Mouse (Mus musculus) bone marrow, adult 2 months (tissue): ENCODE results near the gene Gmds. TPM values are rescaled to one million over a fixed set of nuclear protein-coding genes. Genes with fewer than 3 reads are reported as not detected.

Experiments used
- H3K27ac ChIP-seq: fragments of 200-500 bp; 2 replicates; pipeline ENCODE4 v1.5.1; 2012; ENCODE audit warnings: low read depth, mild to moderate bottlenecking, control low read depth, inconsistent platforms, low read length; ENCODE audit not compliant: control insufficient read depth, poor library complexity, insufficient read depth
- H3K4me1 ChIP-seq: fragments of 200-500 bp; 2 replicates; pipeline ENCODE4 v1.6.1; 2011; ENCODE audit warnings: low read length; ENCODE audit not compliant: control insufficient read depth, insufficient read depth
- H3K4me3 ChIP-seq: fragments of 200-500 bp; replicated peaks from 2 replicates; pipeline ENCODE3; 2011; ENCODE audit warnings: mild to moderate bottlenecking, low read depth, low read length, control low read depth; ENCODE audit not compliant: control insufficient read depth
- CTCF ChIP-seq: fragments of 200-500 bp; IDR thresholded peaks from 2 replicates; pipeline ENCODE4 v1.5.1; 2011; ENCODE audit warnings: low read length, control low read depth; ENCODE audit not compliant: control insufficient read depth, insufficient read depth
- POLR2A ChIP-seq: fragments of 200-500 bp; IDR thresholded peaks from 2 replicates; pipeline ENCODE4 v1.6.1; 2011; ENCODE audit warnings: low read depth, mild to moderate bottlenecking, control low read depth, low read length, borderline replicate concordance; ENCODE audit not compliant: control insufficient read depth
- WGBS: fragments of 180-500 bp; shearing (Covaris S2); methylation state at CpG from one replicate; pipeline ENCODE4 v1.1.7; 2018; 5-methylcytosine and 5-hydroxymethylcytosine counted together
- polyA plus RNA-seq: library from polyadenylated mRNA; stranded (reverse); fragments of >200 nt; gene quantifications from 2 replicates; pipeline ENCODE4 v1.2.4, GENCODE M21; 2011; ENCODE audit warnings: low replicate concordance; ENCODE audit not compliant: missing spikeins, insufficient read depth, insufficient read length

The Gmds gene
- polyA plus RNA-seq, 1 experiment = 4.8 TPM

- no peaks in the 10 kb centered on the region for H3K4me1 ChIP-seq
- H3K4me3 ChIP-seq = no peak overlapping the region
- TF ChIP-seq POLR2A (no peak), CTCF (no peak)
- no peak overlapping the region for H3K27ac ChIP-seq
- WGBS = 81% methylated on average over 6 of the region's 6 CpGs
Measured at GRCm38 (mm10) chr13:32047980-32048959, 290.3 kb downstream of the Gmds start.

DNA sequence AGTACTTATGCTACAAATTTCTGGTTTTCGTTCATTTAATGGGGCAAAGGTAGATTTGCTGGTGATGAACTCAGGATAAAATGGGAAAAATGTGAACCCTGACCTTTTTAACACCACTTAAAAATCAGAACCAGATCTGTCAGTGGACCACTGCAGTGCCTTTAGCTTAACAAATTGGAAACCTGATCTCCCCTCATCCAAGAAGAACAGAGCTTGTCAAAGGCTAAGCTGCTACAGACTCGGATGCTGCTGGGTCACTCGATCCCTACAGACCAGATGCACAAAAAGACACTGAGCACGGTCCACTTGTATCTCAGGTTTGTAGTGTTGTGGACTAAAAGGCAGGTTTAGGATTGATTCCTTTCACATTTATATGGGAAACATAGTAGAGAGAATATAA, 291.6 kb downstream of the Gmds start:
- Histone ChIP-seq H3K27ac (no peak overlapping the region), H3K4me3 (no peak overlapping the region), H3K4me1 (no peaks in the 10 kb centered on the region)
- no peak for TF ChIP-seq POLR2A
- no peak for TF ChIP-seq CTCF
- 85% methylated on average over 4 of the region's 4 CpGs for WGBS

DNA sequence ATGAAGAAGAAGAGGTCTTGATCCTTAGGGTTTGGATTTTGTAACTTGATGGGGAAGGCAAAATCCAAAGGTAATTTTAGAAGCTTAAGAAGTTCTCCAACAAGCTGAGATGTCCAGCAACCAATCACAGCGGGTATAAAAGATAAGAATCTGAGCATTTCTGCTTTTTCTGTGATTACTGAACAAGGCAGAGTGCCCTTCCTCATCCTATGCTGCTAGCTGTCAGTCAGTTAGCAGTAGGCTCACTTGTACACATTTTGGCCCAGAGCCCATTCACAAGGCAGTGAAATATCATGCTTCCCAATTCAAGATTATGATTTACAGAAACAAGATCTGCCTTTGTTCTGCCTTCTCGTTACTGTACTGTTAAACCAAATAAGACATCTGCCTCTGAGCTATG, 295.8 kb downstream of the Gmds start:
- TF ChIP-seq POLR2A = no peak
- no peak for TF ChIP-seq CTCF
- Histone ChIP-seq H3K27ac (no peak overlapping the region), H3K4me1 (no peaks in the 10 kb centered on the region), H3K4me3 (no peak overlapping the region)
- WGBS = 19% methylated on average over 2 of the region's 2 CpGs

DNA sequence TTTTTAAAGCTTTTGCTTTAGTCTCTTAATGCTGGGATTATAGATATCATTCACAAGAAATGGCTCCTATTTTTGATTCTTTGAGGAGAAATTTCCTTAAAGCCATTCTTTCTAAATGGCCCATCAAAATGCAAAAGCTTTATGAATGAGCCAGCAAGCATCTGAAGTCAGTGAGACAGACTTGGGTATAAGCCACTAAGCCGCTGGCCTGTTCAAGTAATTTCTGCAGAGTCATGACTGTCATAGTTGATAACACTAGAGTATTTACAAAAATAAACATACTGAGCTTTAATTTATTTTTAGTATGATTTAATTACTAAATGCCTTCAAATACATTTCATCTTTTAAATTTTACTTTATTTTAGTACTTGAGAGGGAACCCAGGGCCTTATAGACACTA, 297.7 kb downstream of the Gmds start:
- no peak for TF ChIP-seq POLR2A
- TF ChIP-seq CTCF = no peak
- Histone ChIP-seq H3K4me3 (no peak overlapping the region), H3K27ac (no peak overlapping the region), H3K4me1 (no peaks in the 10 kb centered on the region)
- WGBS = 68% methylated on average over 1 of the region's 1 CpGs

DNA sequence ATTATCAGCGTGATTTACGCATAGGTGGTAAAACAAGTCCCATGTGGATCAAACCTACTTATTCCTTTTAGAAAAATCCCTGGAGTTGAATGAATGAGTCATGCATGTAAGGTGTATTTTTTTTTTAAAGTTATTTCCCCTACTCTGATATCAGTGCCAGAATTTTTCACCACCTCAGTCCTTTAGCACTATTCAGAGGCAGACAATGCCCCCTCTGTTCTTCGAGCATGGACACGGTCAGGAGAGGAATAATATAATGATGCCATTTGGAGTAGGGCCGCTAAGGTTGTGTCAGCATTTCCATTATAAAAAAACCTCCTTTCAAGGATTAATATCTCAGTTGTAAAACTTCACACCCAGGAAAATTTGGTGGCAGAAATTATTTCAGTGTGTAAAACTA, 301.6 kb downstream of the Gmds start:
- Histone ChIP-seq H3K27ac (no peak overlapping the region), H3K4me1 (no peaks in the 10 kb centered on the region), H3K4me3 (no peak overlapping the region)
- no peak for TF ChIP-seq CTCF
- TF ChIP-seq POLR2A = no peak
- WGBS = 89% methylated on average over 5 of the region's 5 CpGs

DNA sequence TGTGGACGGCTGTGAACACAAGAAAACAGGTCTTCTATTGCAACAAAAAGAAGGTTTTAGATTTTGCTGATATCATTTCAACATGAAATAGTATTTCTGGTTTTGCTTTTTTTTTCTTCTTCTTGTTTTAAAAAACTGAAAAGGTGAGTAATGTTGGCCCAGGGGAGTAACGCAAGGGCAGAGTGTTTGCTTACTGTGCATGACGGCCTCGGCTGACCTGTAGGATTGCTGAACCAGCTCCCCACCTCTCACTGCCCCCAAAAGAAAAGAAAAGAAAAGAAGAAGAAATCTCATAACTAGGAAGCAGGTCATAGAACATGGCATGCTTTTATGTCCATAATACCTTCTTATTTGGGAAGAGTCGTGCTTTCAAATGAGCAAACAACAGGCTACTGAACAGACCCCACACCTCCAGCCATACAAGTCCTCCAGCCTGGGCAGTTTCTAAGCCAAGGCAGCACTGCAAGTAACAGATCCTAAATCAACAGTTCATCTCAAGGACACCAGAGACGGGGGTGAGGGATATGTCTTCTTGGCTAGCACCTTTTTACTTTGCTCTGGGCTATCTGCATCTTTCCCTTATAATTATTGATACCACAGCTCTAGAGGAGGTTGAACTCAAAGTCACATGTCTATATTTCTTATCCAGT, 303.6 kb downstream of the Gmds start:
- Histone ChIP-seq H3K4me1 (no peaks in the 10 kb centered on the region), H3K4me3 (no peak overlapping the region), H3K27ac (no peak overlapping the region)
- TF ChIP-seq POLR2A (no peak), CTCF (no peak)
- 83% methylated on average over 6 of the region's 6 CpGs for WGBS

GRCm38 (mm10) chr13:32034139-32034538, 304.4 kb downstream of the Gmds start:
- H3K27ac ChIP-seq = no peak overlapping the region
- no peaks in the 10 kb centered on the region for H3K4me1 ChIP-seq
- no peak overlapping the region for H3K4me3 ChIP-seq
- no peak for TF ChIP-seq CTCF
- no peak for TF ChIP-seq POLR2A
- 88% methylated on average over 8 of the region's 8 CpGs for WGBS

- no peak for TF ChIP-seq CTCF
- TF ChIP-seq POLR2A = no peak
- Histone ChIP-seq H3K4me3 (no peak overlapping the region), H3K4me1 (no peaks in the 10 kb centered on the region), H3K27ac (no peak overlapping the region)
- 88% methylated on average over 6 of the region's 6 CpGs for WGBS
Measured at GRCm38 (mm10) chr13:32026226-32026975, 312.1 kb downstream of the Gmds start.
